Mouse (Mus musculus): ENCODE measurements at regions not wholly inside any gene's neighbourhood (a gene's known extent, or its start where the extent isn't known, plus 50 kb on each side); places are given as distances from the start of the nearest gene placed in this dataset.

DNA sequence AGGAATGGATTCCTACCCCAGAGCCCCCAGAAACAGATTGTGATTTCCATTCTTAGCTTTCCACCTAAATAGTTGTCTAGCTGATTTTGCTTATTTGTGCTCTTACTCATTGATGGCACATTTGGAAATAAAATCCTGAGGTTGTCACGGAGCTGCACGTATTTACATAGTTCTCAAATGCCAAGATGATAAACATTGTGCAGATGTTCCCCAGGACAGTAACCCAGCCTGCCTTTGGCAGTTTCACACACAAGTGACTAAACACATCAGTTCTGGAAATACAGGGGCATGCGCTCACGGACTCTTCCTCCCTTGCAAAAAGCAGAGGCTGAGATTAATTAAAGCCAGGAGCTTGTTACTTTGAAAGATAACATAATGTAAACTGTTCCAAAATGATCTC lies 83.1 kb upstream of the Tyw5 start:
- H3K9me3 ChIP-seq (replicated peaks; ENCODE audit: control insufficient read depth, low read length): no peaks in the 10 kb centered on the region

GRCm38 (mm10) chr1:57492696-57493095 lies 85.8 kb upstream of the Tyw5 start:
- Histone ChIP-seq H3K9ac (replicated peaks; ENCODE audit: low read length) (no peak overlapping the region), H3K9me3 (replicated peaks; ENCODE audit: control insufficient read depth, low read length) (no peaks in the 10 kb centered on the region), H3K36me3 (replicated peaks; ENCODE audit: control insufficient read depth, insufficient read depth, low read depth, low read length) (no peaks in the 10 kb centered on the region), H3K4me2 (ENCODE audit: low read depth, low read length) (no peak overlapping the region), H3K27me3 (ENCODE audit: control insufficient read depth, insufficient read depth, low read length) (no peaks in the 10 kb centered on the region), H3K4me3 (ENCODE audit: low read depth, low read length) (no peak overlapping the region), H3K27ac (replicated peaks; ENCODE audit: low read depth, low read length) (no peak overlapping the region), H3K4me1 (ENCODE audit: control insufficient read depth, insufficient read depth, low read length) (no peaks in the 10 kb centered on the region)
- no peak for ATAC-seq (replicated peaks; ENCODE audit: insufficient number of reproducible peaks, low FRiP score, low TSS enrichment, low read depth)
- 43% methylated on average over 2 of the region's 2 CpGs for WGBS
- no peak for DNase-seq (ENCODE audit: low spot score)

More for the DNA sequence above, 83.1 kb upstream of the Tyw5 start:
- H3K4me1 ChIP-seq (ENCODE audit: control insufficient read depth, insufficient read depth, low read length): no peaks in the 10 kb centered on the region
- H3K36me3 ChIP-seq (replicated peaks; ENCODE audit: control insufficient read depth, insufficient read depth, low read depth, low read length): no peaks in the 10 kb centered on the region
- DNase-seq (ENCODE audit: low spot score) (no peak), ATAC-seq (replicated peaks; ENCODE audit: insufficient number of reproducible peaks, low FRiP score, low TSS enrichment, low read depth) (no peak)
- H3K27me3 ChIP-seq (ENCODE audit: control insufficient read depth, insufficient read depth, low read length): no peaks in the 10 kb centered on the region
- no peak overlapping the region for H3K9ac ChIP-seq (replicated peaks; ENCODE audit: low read length)
- no peak overlapping the region for H3K27ac ChIP-seq (replicated peaks; ENCODE audit: low read depth, low read length)
- 54% methylated on average over 4 of the region's 4 CpGs for WGBS
- no peak overlapping the region for H3K4me3 ChIP-seq (ENCODE audit: low read depth, low read length)
- H3K4me2 ChIP-seq (ENCODE audit: low read depth, low read length): no peak overlapping the region

GRCm38 (mm10) chr1:57497489-57498037 lies 90.7 kb upstream of the Tyw5 start:
- Histone ChIP-seq H3K27ac (replicated peaks; ENCODE audit: low read depth, low read length) (no peak overlapping the region), H3K4me1 (ENCODE audit: control insufficient read depth, insufficient read depth, low read length) (no peaks in the 10 kb centered on the region), H3K9me3 (replicated peaks; ENCODE audit: control insufficient read depth, low read length) (no peaks in the 10 kb centered on the region), H3K4me3 (ENCODE audit: low read depth, low read length) (no peak overlapping the region), H3K9ac (replicated peaks; ENCODE audit: low read length) (no peak overlapping the region), H3K27me3 (ENCODE audit: control insufficient read depth, insufficient read depth, low read length) (no peaks in the 10 kb centered on the region), H3K36me3 (replicated peaks; ENCODE audit: control insufficient read depth, insufficient read depth, low read depth, low read length) (no peaks in the 10 kb centered on the region), H3K4me2 (ENCODE audit: low read depth, low read length) (no peak overlapping the region)
- DNase-seq (ENCODE audit: low spot score) (no peak), ATAC-seq (replicated peaks; ENCODE audit: insufficient number of reproducible peaks, low FRiP score, low TSS enrichment, low read depth) (no peak)
- WGBS: 75% methylated on average over 8 of the region's 8 CpGs

DNA sequence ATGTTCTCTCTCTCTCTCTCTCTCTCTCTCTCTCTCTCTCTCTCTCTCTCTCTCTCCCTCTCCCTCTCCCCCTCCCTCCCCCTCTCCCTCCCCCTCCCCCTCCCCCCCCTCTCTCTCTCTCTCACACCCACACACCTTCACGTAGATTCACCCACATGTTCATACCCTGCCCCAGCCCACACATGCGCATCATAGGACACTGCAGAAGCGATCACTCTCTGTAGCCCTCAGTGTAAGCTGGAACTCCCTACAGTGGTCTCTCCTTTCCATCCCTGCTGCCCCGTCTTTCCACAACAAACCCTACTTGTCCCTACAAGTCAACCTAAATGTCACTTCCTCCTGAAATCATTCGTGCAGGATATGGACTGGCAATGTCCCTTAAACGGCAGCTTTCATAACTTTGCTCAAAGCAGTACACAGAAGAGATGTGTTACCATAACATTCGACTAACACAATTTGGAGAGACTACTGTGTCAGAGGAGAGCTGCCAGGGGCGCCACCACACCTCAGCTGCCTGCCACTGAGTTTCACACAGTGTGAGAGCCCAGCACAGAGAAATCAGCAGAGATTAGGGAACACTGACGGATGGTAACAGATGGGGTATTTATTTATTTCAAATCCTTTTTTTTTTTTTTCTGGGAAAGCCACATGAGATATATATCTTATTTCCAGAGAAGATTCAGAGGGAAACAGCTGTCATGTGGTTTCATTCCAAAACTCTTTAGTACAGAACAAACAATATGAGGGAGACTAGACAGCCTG lies 103.6 kb upstream of the Tyw5 start:
- DNase-seq (ENCODE audit: low spot score) (no peak), ATAC-seq (replicated peaks; ENCODE audit: insufficient number of reproducible peaks, low FRiP score, low TSS enrichment, low read depth) (no peak)
- 74% methylated on average over 8 of the region's 9 CpGs for WGBS
- no peaks in the 10 kb centered on the region for H3K27me3 ChIP-seq (ENCODE audit: control insufficient read depth, insufficient read depth, low read length)
- H3K27ac ChIP-seq (replicated peaks; ENCODE audit: low read depth, low read length): no peak overlapping the region
- H3K9me3 ChIP-seq (replicated peaks; ENCODE audit: control insufficient read depth, low read length): no peaks in the 10 kb centered on the region
- no peak overlapping the region for H3K4me2 ChIP-seq (ENCODE audit: low read depth, low read length)
- no peak overlapping the region for H3K4me3 ChIP-seq (ENCODE audit: low read depth, low read length)
- H3K36me3 ChIP-seq (replicated peaks; ENCODE audit: control insufficient read depth, insufficient read depth, low read depth, low read length): no peaks in the 10 kb centered on the region
- H3K9ac ChIP-seq (replicated peaks; ENCODE audit: low read length): no peak overlapping the region
- no peaks in the 10 kb centered on the region for H3K4me1 ChIP-seq (ENCODE audit: control insufficient read depth, insufficient read depth, low read length)

DNA sequence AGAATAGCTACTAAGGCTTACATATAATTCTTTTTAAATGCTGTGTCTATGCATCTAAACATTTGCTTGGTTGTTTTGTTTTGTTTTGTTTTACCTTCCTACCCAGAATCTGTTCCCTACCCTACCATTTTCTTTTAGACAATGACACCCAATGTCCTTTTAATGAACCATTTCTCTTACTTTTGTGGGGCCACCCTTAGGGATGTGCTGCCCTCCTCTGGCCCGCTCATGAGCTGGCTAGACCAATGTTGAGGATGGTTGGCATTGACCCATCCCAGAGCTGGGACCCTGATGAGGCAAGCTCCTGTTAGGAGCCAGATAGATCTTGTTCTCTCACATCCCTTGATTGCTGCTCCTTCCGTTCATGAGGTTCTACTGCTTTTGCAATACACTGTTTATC lies 105.0 kb upstream of the Tyw5 start:
- H3K4me2 ChIP-seq (ENCODE audit: low read depth, low read length): no peak overlapping the region
- DNase-seq (ENCODE audit: low spot score) (no peak), ATAC-seq (replicated peaks; ENCODE audit: insufficient number of reproducible peaks, low FRiP score, low TSS enrichment, low read depth) (no peak)
- 94% methylated on average over 2 of the region's 2 CpGs for WGBS
- no peaks in the 10 kb centered on the region for H3K4me1 ChIP-seq (ENCODE audit: control insufficient read depth, insufficient read depth, low read length)
- H3K27ac ChIP-seq (replicated peaks; ENCODE audit: low read depth, low read length): no peak overlapping the region
- H3K4me3 ChIP-seq (ENCODE audit: low read depth, low read length): no peak overlapping the region
- no peaks in the 10 kb centered on the region for H3K27me3 ChIP-seq (ENCODE audit: control insufficient read depth, insufficient read depth, low read length)
- no peak overlapping the region for H3K9ac ChIP-seq (replicated peaks; ENCODE audit: low read length)
- no peaks in the 10 kb centered on the region for H3K36me3 ChIP-seq (replicated peaks; ENCODE audit: control insufficient read depth, insufficient read depth, low read depth, low read length)
- no peaks in the 10 kb centered on the region for H3K9me3 ChIP-seq (replicated peaks; ENCODE audit: control insufficient read depth, low read length)

- WGBS: 76% methylated on average over 3 of the region's 3 CpGs
- H3K27me3 ChIP-seq (ENCODE audit: control insufficient read depth, insufficient read depth, low read length): no peaks in the 10 kb centered on the region
- DNase-seq (ENCODE audit: low spot score): no peak
- no peak for ATAC-seq (replicated peaks; ENCODE audit: insufficient number of reproducible peaks, low FRiP score, low TSS enrichment, low read depth)
- H3K4me2 ChIP-seq (ENCODE audit: low read depth, low read length): no peak overlapping the region
- H3K27ac ChIP-seq (replicated peaks; ENCODE audit: low read depth, low read length): no peak overlapping the region
- H3K9me3 ChIP-seq (replicated peaks; ENCODE audit: control insufficient read depth, low read length): no peaks in the 10 kb centered on the region
- H3K4me3 ChIP-seq (ENCODE audit: low read depth, low read length): no peak overlapping the region
- no peaks in the 10 kb centered on the region for H3K36me3 ChIP-seq (replicated peaks; ENCODE audit: control insufficient read depth, insufficient read depth, low read depth, low read length)
- H3K4me1 ChIP-seq (ENCODE audit: control insufficient read depth, insufficient read depth, low read length): no peaks in the 10 kb centered on the region
- H3K9ac ChIP-seq (replicated peaks; ENCODE audit: low read length): no peak overlapping the region
Measured at GRCm38 (mm10) chr1:57512516-57512915, 105.6 kb upstream of the Tyw5 start.

- no peak overlapping the region for H3K9ac ChIP-seq (replicated peaks; ENCODE audit: low read length)
- no peak for ATAC-seq (replicated peaks; ENCODE audit: insufficient number of reproducible peaks, low FRiP score, low TSS enrichment, low read depth)
- WGBS: 65% methylated on average over 4 of the region's 4 CpGs
- H3K27ac ChIP-seq (replicated peaks; ENCODE audit: low read depth, low read length): no peak overlapping the region
- no peak overlapping the region for H3K4me3 ChIP-seq (ENCODE audit: low read depth, low read length)
- H3K4me2 ChIP-seq (ENCODE audit: low read depth, low read length): no peak overlapping the region
- no peaks in the 10 kb centered on the region for H3K4me1 ChIP-seq (ENCODE audit: control insufficient read depth, insufficient read depth, low read length)
- DNase-seq (ENCODE audit: low spot score): no peak
- no peaks in the 10 kb centered on the region for H3K36me3 ChIP-seq (replicated peaks; ENCODE audit: control insufficient read depth, insufficient read depth, low read depth, low read length)
- H3K27me3 ChIP-seq (ENCODE audit: control insufficient read depth, insufficient read depth, low read length): no peaks in the 10 kb centered on the region
- H3K9me3 ChIP-seq (replicated peaks; ENCODE audit: control insufficient read depth, low read length): no peaks in the 10 kb centered on the region
Measured at GRCm38 (mm10) chr1:57525965-57526364, 119.1 kb upstream of the Tyw5 start.

GRCm38 (mm10) chr1:57528703-57529102 lies 121.8 kb upstream of the Tyw5 start:
- ATAC-seq (replicated peaks; ENCODE audit: insufficient number of reproducible peaks, low FRiP score, low TSS enrichment, low read depth) (no peak), DNase-seq (ENCODE audit: low spot score) (peak; percentile 33)
- WGBS: 19% methylated on average over 3 of the region's 3 CpGs
- Histone ChIP-seq H3K27ac (replicated peaks; ENCODE audit: low read depth, low read length) (no peak overlapping the region), H3K4me2 (ENCODE audit: low read depth, low read length) (no peak overlapping the region), H3K9me3 (replicated peaks; ENCODE audit: control insufficient read depth, low read length) (no peaks in the 10 kb centered on the region), H3K27me3 (ENCODE audit: control insufficient read depth, insufficient read depth, low read length) (no peaks in the 10 kb centered on the region), H3K36me3 (replicated peaks; ENCODE audit: control insufficient read depth, insufficient read depth, low read depth, low read length) (no peaks in the 10 kb centered on the region), H3K4me1 (ENCODE audit: control insufficient read depth, insufficient read depth, low read length) (no peaks in the 10 kb centered on the region), H3K4me3 (ENCODE audit: low read depth, low read length) (no peak overlapping the region), H3K9ac (replicated peaks; ENCODE audit: low read length) (no peak overlapping the region)

All from embryonic facial prominence, embryonic 11.5 days (tissue).